Mouse (Mus musculus) macrophage (primary cell): Measurements from ENCODE around the gene Pkd1l2. TPM values are rescaled to one million over a fixed set of nuclear protein-coding genes. Genes with fewer than 3 reads are reported as not detected.

ENCODE experiments used
- H3K27ac ChIP-seq: fragments of 350-480 bp; formaldehyde crosslinking; 2 replicates; pipeline ENCODE4 v1.9.0; 2021
- H3K36me3 ChIP-seq: fragments of 350-480 bp; formaldehyde crosslinking; 2 replicates; pipeline ENCODE4 v1.9.0; 2021; ENCODE audit errors: inconsistent target
- H3K4me3 ChIP-seq: fragments of 350-480 bp; formaldehyde crosslinking; 2 replicates; pipeline ENCODE4 v1.9.0; 2021; ENCODE audit errors: inconsistent target
- H3K79me2 ChIP-seq: fragments of 350-480 bp; formaldehyde crosslinking; 2 replicates; pipeline ENCODE4 v1.9.0; 2021; ENCODE audit errors: inconsistent target
- WGBS: methylation state at CpG from one replicate; pipeline ENCODE4 v1.1.7; 2026; ENCODE audit warnings: inconsistent platforms; ENCODE audit not compliant: missing documents; 5-methylcytosine and 5-hydroxymethylcytosine counted together
- polyA plus RNA-seq: library from polyadenylated mRNA; stranded (reverse); fragments of 250-400 nt; gene quantifications from 3 replicates; pipeline ENCODE4 v1.2.4, GENCODE M21; 2018; ENCODE audit warnings: inconsistent platforms

Gene Pkd1l2
- polyA plus RNA-seq, 1 experiment from 2014 or later = 0.11 TPM

- H3K27ac ChIP-seq = no peak overlapping the region
- no peaks in the 10 kb centered on the region for H3K79me2 ChIP-seq
- 18% methylated on average over 9 of the region's 9 CpGs for WGBS
- H3K4me3 ChIP-seq = no peak overlapping the region
- H3K36me3 ChIP-seq = no peaks in the 10 kb centered on the region
Observed at GRCm38 (mm10) chr8:117107533-117107932, 25.3 kb upstream of the Pkd1l2 start.

- Histone ChIP-seq H3K27ac (no peak overlapping the region), H3K79me2 (no peaks in the 10 kb centered on the region), H3K4me3 (no peak overlapping the region), H3K36me3 (no peaks in the 10 kb centered on the region)
- WGBS = 68% methylated on average over 11 of the region's 11 CpGs
Observed at GRCm38 (mm10) chr8:117097564-117098191, 15.4 kb upstream of the Pkd1l2 start.

- 83% methylated on average over 9 of the region's 10 CpGs for WGBS
- Histone ChIP-seq H3K4me3 (no peak overlapping the region), H3K27ac (no peak overlapping the region), H3K79me2 (no peaks in the 10 kb centered on the region), H3K36me3 (no peaks in the 10 kb centered on the region)
Observed at GRCm38 (mm10) chr8:117097051-117097563, 14.9 kb upstream of the Pkd1l2 start.

DNA sequence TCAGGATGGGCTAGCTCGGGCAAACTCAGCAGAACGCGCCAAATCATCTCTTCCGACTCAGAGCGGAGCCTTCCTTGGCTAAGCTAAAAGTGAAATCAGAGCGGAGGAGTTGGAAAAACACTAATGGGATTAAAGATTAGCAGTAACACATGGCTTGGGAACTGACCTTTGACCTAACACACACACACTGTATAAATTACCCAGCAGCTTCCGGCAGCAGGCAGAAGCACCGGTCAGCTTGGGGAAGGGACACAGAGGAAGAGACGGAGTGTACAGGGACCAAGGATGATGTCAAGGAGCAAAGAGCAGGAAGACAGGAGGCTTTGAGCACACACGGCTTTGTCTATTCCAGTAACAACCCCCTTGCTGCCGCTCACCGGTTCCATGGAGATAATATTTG is 13.4 kb upstream of the Pkd1l2 start, which contains the start of gene Bco1:
Gene Bco1, plus strand, starts transcription at position 208 of the 400 bp plus-strand sequence.
- no peak within 1 kb of the TSS for H3K27ac ChIP-seq
- H3K79me2 ChIP-seq = no peaks in the 10 kb centered on the region
- WGBS = 96% methylated on average over 12 of the region's 12 CpGs
- no peak within 1 kb of the TSS for H3K4me3 ChIP-seq
- H3K36me3 ChIP-seq = no peaks in the 10 kb centered on the region

GRCm38 (mm10) chr8:117094053-117094452 is 11.8 kb upstream of the Pkd1l2 start:
- WGBS = 76% methylated on average over 5 of the region's 5 CpGs
- no peak overlapping the region for H3K27ac ChIP-seq
- no peaks in the 10 kb centered on the region for H3K36me3 ChIP-seq
- no peaks in the 10 kb centered on the region for H3K79me2 ChIP-seq
- no peak overlapping the region for H3K4me3 ChIP-seq

DNA sequence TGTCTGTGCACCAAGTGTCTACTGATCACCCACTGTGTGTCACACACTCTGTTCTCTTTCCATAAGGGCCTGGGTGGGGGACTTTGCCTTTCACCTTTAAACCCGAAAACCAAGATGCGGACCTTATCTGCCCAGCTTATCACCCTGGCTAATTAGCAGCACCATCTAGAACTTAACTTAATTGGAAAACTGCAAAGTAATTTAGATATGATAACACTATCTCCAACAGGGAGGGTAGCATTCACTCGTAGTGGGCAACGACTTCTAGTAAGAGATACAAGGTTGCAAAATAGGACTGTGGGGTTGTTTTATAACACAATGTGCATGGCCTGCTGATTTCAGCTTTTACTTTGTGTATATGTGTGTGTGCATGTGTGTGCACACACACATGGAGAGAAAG is 7.6 kb upstream of the Pkd1l2 start:
- Histone ChIP-seq H3K79me2 (no peaks in the 10 kb centered on the region), H3K36me3 (no peaks in the 10 kb centered on the region), H3K27ac (no peak overlapping the region), H3K4me3 (no peak overlapping the region)
- 97% methylated on average over 4 of the region's 4 CpGs for WGBS

DNA sequence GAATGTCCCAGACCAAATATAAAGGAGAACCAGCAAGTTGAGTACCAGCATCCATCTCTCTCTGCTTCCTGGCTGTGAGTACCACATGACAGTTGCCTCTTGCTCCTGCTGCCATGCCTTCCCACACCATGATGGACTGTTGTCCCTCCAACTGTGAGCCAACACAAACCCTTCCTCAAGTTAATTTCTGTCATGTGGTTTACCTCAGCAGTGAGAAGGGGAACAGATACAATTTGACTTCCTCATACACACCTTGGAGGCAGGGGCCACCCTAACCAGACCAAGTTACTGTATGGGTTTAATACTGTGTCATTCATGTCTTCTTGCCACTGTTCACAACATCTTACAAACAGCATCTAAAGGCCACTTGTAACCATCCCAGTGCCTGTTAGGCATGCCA is 4.8 kb upstream of the Pkd1l2 start:
- Histone ChIP-seq H3K36me3 (no peaks in the 10 kb centered on the region), H3K4me3 (no peak overlapping the region), H3K79me2 (no peaks in the 10 kb centered on the region), H3K27ac (no peak overlapping the region)

- H3K79me2 ChIP-seq = no peaks in the 10 kb centered on the region
- H3K27ac ChIP-seq = peak overlapping the region; percentile 43
- WGBS = 54% methylated on average over 8 of the region's 8 CpGs
- no peaks in the 10 kb centered on the region for H3K36me3 ChIP-seq
- no peak overlapping the region for H3K4me3 ChIP-seq
Observed at GRCm38 (mm10) chr8:117085521-117085920, 3.3 kb upstream of the Pkd1l2 start.

- Histone ChIP-seq H3K4me3 (no peak overlapping the region), H3K36me3 (no peaks in the 10 kb centered on the region), H3K79me2 (no peaks in the 10 kb centered on the region), H3K27ac (no peak overlapping the region)
- 36% methylated on average over 9 of the region's 9 CpGs for WGBS
Observed at GRCm38 (mm10) chr8:117082947-117083559, 804 bp upstream of the Pkd1l2 start.

DNA sequence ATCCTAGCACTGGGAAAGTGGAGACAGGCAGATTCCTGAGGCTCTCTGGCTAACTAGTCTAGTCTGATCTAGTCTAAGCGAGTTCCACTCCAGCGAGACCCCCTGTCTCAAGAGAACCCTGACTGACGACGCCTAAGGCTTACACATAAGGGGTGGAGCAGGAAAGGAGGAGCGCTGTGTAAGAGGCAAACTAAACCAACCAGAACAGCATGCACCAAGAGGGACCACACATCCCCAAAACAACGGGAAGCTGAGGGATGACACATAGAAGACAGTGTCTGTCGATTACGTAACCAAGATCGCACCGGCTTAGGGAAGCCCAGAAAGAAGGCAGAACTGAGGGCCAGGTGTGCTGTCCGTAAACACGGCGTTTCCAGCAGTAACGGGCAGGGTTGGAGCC is 2.6 kb downstream of the Pkd1l2 start:
- H3K4me3 ChIP-seq = no peak overlapping the region
- no peaks in the 10 kb centered on the region for H3K36me3 ChIP-seq
- peak overlapping the region; percentile 46 for H3K27ac ChIP-seq
- H3K79me2 ChIP-seq = no peaks in the 10 kb centered on the region
- 24% methylated on average over 14 of the region's 14 CpGs for WGBS

DNA sequence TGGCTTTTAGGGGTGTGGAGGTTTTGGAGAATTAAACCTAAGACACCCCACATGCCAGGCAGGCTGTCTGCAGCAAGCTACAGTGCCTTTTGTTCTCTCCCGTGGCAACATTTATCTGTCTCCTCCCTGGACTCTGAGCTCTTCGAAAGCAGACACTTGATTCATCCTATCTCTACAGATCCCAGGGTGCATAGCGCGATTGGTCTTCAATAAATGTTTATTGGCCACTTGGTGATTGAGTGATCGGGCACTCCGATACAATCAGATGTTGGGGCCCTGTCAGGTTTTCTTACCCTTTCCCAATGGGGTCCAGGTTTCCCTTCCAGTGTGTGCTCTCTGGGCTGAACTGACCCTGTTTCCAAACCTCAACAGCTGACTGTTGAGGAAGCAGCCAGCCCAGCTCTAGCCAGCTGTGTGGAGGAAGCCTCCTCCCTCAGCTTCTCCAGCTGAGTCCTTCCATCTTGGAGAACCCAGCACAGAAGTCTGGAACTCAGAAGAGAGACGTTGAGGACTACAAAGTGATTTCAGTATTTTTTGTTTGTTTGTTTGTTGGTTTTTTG is 3.8 kb downstream of the Pkd1l2 start:
- H3K36me3 ChIP-seq = no peaks in the 10 kb centered on the region
- no peaks in the 10 kb centered on the region for H3K79me2 ChIP-seq
- H3K4me3 ChIP-seq = no peak overlapping the region
- peak overlapping the region; percentile 46 for H3K27ac ChIP-seq
- 80% methylated on average over 7 of the region's 7 CpGs for WGBS

DNA sequence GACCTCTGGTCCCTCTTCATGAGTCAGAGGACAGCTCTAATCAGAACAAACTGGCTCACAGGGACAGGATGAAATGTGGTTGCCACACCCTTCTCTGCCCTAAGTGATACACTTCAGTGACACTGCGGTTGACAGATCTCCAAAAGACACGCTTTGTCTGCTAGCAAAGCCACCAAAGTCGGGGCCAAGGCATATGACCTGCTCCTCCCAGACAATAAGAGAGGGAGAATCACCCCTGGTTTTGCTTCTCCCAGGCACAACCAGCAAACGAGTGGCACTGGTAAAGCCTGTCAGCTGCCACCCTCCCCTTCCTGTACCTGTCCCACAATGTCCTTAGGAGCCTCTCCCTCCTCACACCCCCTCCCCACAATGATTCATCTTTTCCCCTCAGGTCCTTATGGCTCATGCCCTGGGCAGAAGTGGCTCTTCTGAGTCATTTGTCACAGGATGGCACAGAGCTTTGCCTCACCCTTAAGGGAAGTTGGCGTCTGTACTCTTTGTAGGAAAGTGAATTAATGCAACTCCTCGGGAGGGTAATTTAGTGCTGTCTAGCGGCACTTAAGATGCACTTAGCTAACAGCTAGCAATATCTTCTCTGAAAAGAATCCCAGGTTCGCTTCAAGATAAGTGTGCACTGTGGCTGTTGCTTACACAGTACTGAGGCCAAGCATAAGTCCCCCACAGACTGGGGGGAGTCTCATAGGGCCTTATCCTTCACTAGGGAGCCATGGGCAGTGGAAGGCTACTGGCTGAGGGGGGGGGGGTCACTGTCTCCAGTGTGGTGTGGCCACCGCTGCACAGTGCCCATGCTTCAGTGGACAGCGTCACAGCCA is 7.7 kb downstream of the Pkd1l2 start:
- H3K4me3 ChIP-seq = no peak overlapping the region
- 28% methylated on average over 10 of the region's 10 CpGs for WGBS

GRCm38 (mm10) chr8:117069708-117070107 is 12.5 kb downstream of the Pkd1l2 start:
- H3K27ac ChIP-seq = 0 out of 2 replicates have a peak overlapping the region, but pooled peaks have one; percentile 27
- WGBS = 100% methylated on average over 1 of the region's 1 CpGs
- no peaks in the 10 kb centered on the region for H3K36me3 ChIP-seq
- no peak overlapping the region for H3K4me3 ChIP-seq
- no peaks in the 10 kb centered on the region for H3K79me2 ChIP-seq

More for the DNA sequence above, 7.7 kb downstream of the Pkd1l2 start:
- Histone ChIP-seq H3K79me2 (no peaks in the 10 kb centered on the region), H3K36me3 (no peaks in the 10 kb centered on the region), H3K27ac (peak overlapping the region; percentile 97)

GRCm38 (mm10) chr8:117068294-117068693 is 14.0 kb downstream of the Pkd1l2 start:
- H3K36me3 ChIP-seq = no peaks in the 10 kb centered on the region
- no peaks in the 10 kb centered on the region for H3K79me2 ChIP-seq
- H3K27ac ChIP-seq = no peak overlapping the region
- WGBS = 92% methylated on average over 13 of the region's 13 CpGs
- H3K4me3 ChIP-seq = no peak overlapping the region
